Mouse (Mus musculus): ENCODE results near the gene Mtmr4.

DNA sequence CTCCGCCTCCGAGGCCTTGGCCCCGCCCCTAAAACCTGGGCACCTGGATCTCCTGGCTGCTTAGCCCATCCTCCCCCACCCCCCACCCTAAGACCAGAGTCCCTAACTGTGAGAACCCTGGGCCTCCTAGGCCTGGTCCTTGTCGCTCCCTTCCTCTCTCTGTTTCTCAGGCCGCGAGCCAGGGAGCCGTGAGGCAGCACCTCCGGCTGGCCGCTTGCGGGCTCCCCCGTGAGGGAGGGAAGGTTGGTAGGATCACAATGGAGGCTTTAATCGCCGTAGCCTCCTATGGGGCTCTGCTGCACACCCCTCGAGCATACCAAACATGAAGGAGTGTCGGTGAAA is 363 bp downstream of the Mtmr4 start:
- TF ChIP-seq CTCF (IDR thresholded peaks at IDR 0.05; ENCODE audit: low read depth), result peak; percentile 50
- no peak for TF ChIP-seq EP300 (optimal IDR thresholded peaks at IDR 0.05)

Data from stomach, postnatal 0 days (tissue).